Mouse (Mus musculus): Measurements from ENCODE around the gene Dtx3. TPM values are rescaled to one million over a fixed set of nuclear protein-coding genes. Genes with fewer than 3 reads are reported as not detected.
A peak's percentile ranks its signal among the peaks of the same experiment; 100 is the strongest.

Dtx3 gene
- total and polyA plus RNA-seq, 2 experiments from 2014 or later, result 217 to 258 TPM

- Histone ChIP-seq H3K36me3 (ENCODE audit: insufficient read depth, low read length) (peaks cover 23% of the 10 kb centered on the region), H3K4me3 (ENCODE audit: low read depth, low read length) (no peak overlapping the region), H3K27ac (ENCODE audit: low read depth, low read length) (no peak overlapping the region), H3K9ac (replicated peaks; ENCODE audit: low read length, poor library complexity, severe bottlenecking) (no peak overlapping the region), H3K27me3 (ENCODE audit: insufficient read depth, low read length) (no peaks in the 10 kb centered on the region), H3K9me3 (ENCODE audit: low read length) (no peaks in the 10 kb centered on the region), H3K4me1 (ENCODE audit: insufficient read depth, low read length) (peaks cover 3% of the 10 kb centered on the region; the same call in 1 of the 2 replicates), H3K4me2 (ENCODE audit: low read depth, low read length, poor library complexity, severe bottlenecking) (no peak overlapping the region)
- no peak for TF ChIP-seq CTCF (IDR thresholded peaks at IDR 0.05)
- DNase-seq (ENCODE audit: low spot score) (no peak), ATAC-seq (ENCODE audit: low FRiP score) (no peak)
- 38% methylated on average over 13 of the region's 14 CpGs for WGBS
These were observed 4.9 kb downstream of the Dtx3 start for GRCm38 (mm10) chr10:127190398-127191190.

DNA sequence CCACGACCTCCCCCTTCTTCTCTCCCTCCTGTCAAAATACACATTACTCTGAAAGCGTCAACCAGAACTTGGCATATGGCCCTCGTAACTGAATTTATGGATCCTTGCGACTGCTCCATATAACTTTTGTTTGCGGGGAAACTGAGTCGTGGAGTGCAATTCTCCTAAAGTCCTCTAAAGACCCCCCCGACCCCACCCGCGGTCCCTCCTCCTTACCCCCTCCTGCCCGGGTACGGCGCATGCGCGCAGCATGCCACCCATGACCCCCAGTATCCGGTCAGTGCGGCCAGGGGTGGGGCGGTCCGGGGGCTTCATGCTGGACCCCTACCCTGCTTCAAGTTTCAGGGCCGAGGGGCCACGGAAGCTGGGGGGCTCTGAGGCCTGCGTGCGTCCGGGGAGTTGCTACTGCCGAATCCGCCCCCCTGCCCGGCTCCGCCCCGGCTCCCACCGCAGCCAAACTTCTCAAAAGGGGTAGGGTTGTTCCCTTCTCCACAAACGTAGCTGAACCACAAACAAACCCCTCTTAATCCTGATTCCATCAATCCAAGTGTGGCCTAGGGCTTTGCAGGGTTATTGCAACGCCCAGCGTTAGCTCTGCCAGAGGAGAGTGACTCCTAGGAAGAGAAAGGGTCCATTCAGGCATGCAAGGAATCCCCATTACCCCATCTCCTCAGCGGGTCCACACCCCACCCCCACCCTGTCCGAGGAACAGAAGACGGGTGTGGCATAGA, 5.7 kb downstream of the Dtx3 start, which contains the start of gene Arhgef25:
TSS of gene Arhgef25 (minus strand) at position 433 of the 731 bp plus-strand sequence.
- H3K36me3 ChIP-seq (ENCODE audit: insufficient read depth, low read length), result peaks cover 23% of the 10 kb centered on the region
- H3K9me3 ChIP-seq (ENCODE audit: low read length), result no peaks in the 10 kb centered on the region
- peak within 1 kb of the TSS; percentile 84 for H3K9ac ChIP-seq (replicated peaks; ENCODE audit: low read length, poor library complexity, severe bottlenecking)
- peak within 1 kb of the TSS; percentile 18; the same call in 1 of the 2 replicates for H3K27ac ChIP-seq (ENCODE audit: low read depth, low read length)
- peak within 1 kb of the TSS; percentile 66 for H3K4me3 ChIP-seq (ENCODE audit: low read depth, low read length)
- no peak for ATAC-seq (ENCODE audit: low FRiP score)
- TF ChIP-seq CTCF (IDR thresholded peaks at IDR 0.05), result no peak
- WGBS, result 9% methylated on average over 34 of the region's 35 CpGs
- DNase-seq (ENCODE audit: low spot score), result no peak
- no peaks in the 10 kb centered on the region for H3K27me3 ChIP-seq (ENCODE audit: insufficient read depth, low read length)
- peaks cover 3% of the 10 kb centered on the region; the same call in 1 of the 2 replicates for H3K4me1 ChIP-seq (ENCODE audit: insufficient read depth, low read length)
- H3K4me2 ChIP-seq (ENCODE audit: low read depth, low read length, poor library complexity, severe bottlenecking), result peak within 1 kb of the TSS; percentile 98

DNA sequence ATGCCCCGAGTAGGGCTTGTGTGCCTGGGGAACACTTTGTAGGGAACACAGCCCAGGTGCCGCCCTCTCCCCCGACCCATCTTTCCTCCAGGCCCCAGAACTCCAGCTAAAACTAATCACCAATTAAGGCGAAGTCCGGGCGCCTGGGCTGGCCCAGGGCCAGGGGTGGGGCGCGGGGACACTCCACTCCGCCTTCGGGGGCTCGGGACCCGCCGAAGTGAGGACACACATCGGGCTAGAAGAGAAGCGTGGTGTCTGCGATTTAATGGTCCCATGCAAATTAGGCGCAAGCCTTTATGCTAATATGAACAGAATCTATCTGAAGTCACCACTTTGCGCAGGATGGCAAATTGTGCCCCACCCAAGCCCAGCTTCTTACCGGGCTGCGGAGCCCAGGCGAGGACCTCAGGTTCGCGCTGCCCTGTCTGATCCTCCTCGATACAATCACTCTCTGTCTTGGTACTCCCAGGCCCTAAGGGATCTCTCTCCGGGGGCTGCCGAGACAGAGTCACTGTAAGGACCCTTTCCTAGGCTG, 6.3 kb downstream of the Dtx3 start:
- WGBS, result 6% methylated on average over 26 of the region's 26 CpGs
- H3K9ac ChIP-seq (replicated peaks; ENCODE audit: low read length, poor library complexity, severe bottlenecking), result peak overlapping the region; percentile 84
- ATAC-seq (ENCODE audit: low FRiP score) (no peak), DNase-seq (ENCODE audit: low spot score) (no peak)
- no peaks in the 10 kb centered on the region for H3K27me3 ChIP-seq (ENCODE audit: insufficient read depth, low read length)
- H3K36me3 ChIP-seq (ENCODE audit: insufficient read depth, low read length), result peaks cover 23% of the 10 kb centered on the region
- peaks cover 3% of the 10 kb centered on the region; the same call in 1 of the 2 replicates for H3K4me1 ChIP-seq (ENCODE audit: insufficient read depth, low read length)
- H3K4me3 ChIP-seq (ENCODE audit: low read depth, low read length), result peak overlapping the region; percentile 66
- H3K27ac ChIP-seq (ENCODE audit: low read depth, low read length), result 0 out of 2 replicates have a peak overlapping the region, but pooled peaks have one; percentile 18
- peak overlapping the region; percentile 98 for H3K4me2 ChIP-seq (ENCODE audit: low read depth, low read length, poor library complexity, severe bottlenecking)
- no peaks in the 10 kb centered on the region for H3K9me3 ChIP-seq (ENCODE audit: low read length)
- TF ChIP-seq CTCF (IDR thresholded peaks at IDR 0.05), result no peak

DNA sequence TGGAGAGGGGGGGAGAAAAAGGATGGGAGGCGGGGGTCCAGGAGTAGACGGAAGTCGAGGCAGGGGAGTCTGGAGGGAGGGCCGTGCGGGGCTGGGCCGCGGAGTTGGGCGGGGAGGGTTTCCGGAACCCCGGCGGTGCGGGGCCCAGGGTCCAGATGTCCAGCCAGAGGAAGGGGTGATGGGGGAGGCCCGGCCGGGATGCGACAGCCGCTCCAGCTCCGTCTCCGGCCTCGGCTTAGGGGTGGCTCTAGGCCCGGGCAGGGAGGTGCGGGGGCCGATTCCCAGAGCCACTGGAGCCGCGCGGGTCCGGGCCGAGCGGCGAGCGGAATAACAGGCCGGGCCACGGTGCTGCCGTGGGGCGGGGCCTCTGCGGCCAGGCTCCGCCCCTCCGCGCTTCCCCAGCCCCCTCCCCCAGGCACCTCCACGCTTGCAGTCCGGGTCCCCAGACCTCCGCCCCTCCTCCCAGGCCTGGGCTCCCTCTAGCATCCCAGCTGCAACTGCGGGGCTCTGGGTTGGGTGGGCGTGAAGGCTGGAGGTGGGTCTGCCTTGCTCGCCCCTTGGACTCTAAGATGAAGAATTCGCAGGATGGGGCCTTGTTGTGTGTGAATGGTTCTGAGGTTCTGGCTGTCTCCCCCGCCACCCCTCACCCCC, 6.9 kb downstream of the Dtx3 start:
- peaks cover 23% of the 10 kb centered on the region for H3K36me3 ChIP-seq (ENCODE audit: insufficient read depth, low read length)
- under 1% methylated on average over 37 of the region's 46 CpGs for WGBS

GRCm38 (mm10) chr10:127188079-127188453, 7.5 kb downstream of the Dtx3 start:
- Histone ChIP-seq H3K27me3 (ENCODE audit: insufficient read depth, low read length) (no peaks in the 10 kb centered on the region), H3K4me1 (ENCODE audit: insufficient read depth, low read length) (peaks cover 3% of the 10 kb centered on the region; the same call in 1 of the 2 replicates), H3K36me3 (ENCODE audit: insufficient read depth, low read length) (peaks cover 19% of the 10 kb centered on the region), H3K4me2 (ENCODE audit: low read depth, low read length, poor library complexity, severe bottlenecking) (peak overlapping the region; percentile 98), H3K9me3 (ENCODE audit: low read length) (no peaks in the 10 kb centered on the region), H3K27ac (ENCODE audit: low read depth, low read length) (no peak overlapping the region), H3K9ac (replicated peaks; ENCODE audit: low read length, poor library complexity, severe bottlenecking) (peak overlapping the region; percentile 84), H3K4me3 (ENCODE audit: low read depth, low read length) (peak overlapping the region; percentile 66)
- WGBS, result 1% methylated on average over 17 of the region's 21 CpGs
- ATAC-seq (ENCODE audit: low FRiP score) (no peak), DNase-seq (ENCODE audit: low spot score) (no peak)
- no peak for TF ChIP-seq CTCF (IDR thresholded peaks at IDR 0.05)

More for the DNA sequence above, 6.9 kb downstream of the Dtx3 start:
- Histone ChIP-seq H3K27ac (ENCODE audit: low read depth, low read length) (peak overlapping the region; percentile 18; the same call in 1 of the 2 replicates), H3K4me1 (ENCODE audit: insufficient read depth, low read length) (peaks cover 3% of the 10 kb centered on the region; the same call in 1 of the 2 replicates), H3K4me3 (ENCODE audit: low read depth, low read length) (peak overlapping the region; percentile 66), H3K27me3 (ENCODE audit: insufficient read depth, low read length) (no peaks in the 10 kb centered on the region), H3K9ac (replicated peaks; ENCODE audit: low read length, poor library complexity, severe bottlenecking) (peak overlapping the region; percentile 84), H3K4me2 (ENCODE audit: low read depth, low read length, poor library complexity, severe bottlenecking) (peak overlapping the region; percentile 98), H3K9me3 (ENCODE audit: low read length) (no peaks in the 10 kb centered on the region)
- DNase-seq (ENCODE audit: low spot score) (peak; percentile 74), ATAC-seq (ENCODE audit: low FRiP score) (peak; percentile 73)
- no peak for TF ChIP-seq CTCF (IDR thresholded peaks at IDR 0.05)
